Mouse (Mus musculus): ENCODE measurements at regions not wholly inside any gene's neighbourhood (a gene's known extent, or its start where the extent isn't known, plus 50 kb on each side); places are given as distances from the start of the nearest gene placed in this dataset.

DNA sequence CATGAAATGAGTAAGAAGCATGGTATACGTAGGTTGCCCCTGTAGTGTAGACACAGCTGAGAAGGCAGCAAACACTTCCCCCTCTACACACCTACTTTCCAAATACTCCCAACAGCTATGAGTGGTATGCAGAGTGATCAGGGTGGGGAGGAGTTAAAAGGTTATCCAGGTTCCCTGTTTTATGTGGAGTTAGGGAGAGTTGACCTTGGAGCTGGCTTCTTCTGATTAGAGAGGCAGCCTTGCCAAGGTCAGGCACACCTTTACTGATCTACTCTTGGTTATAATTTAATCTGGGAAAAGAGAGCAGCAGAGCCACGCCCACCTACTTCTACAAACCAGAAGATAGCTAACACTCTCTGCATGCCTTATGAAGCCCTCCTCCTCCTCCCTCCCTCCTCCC, 106.7 kb upstream of the Magi1 start:
- H3K27ac ChIP-seq (replicated peaks) = no peak overlapping the region
- no peaks in the 10 kb centered on the region for H3K9me3 ChIP-seq (replicated peaks)
- no peak overlapping the region for H3K4me3 ChIP-seq (replicated peaks)
- ATAC-seq (ENCODE audit: insufficient read depth) = peak; percentile 22; the same call in 1 of the 2 replicates
- no peaks in the 10 kb centered on the region for H3K4me1 ChIP-seq (replicated peaks)
- H3K27me3 ChIP-seq = no peaks in the 10 kb centered on the region
- 33% methylated on average over 2 of the region's 2 CpGs for whole genome bisulfite sequencing (ENCODE audit: insufficient replicate concordance)
- H3K36me3 ChIP-seq (replicated peaks) = no peaks in the 10 kb centered on the region
- no peak overlapping the region for H3K9ac ChIP-seq
- H3K4me2 ChIP-seq = no peak overlapping the region

GRCm38 (mm10) chr6:94389716-94390115, 106.0 kb upstream of the Magi1 start:
- H3K36me3 ChIP-seq (replicated peaks) = no peaks in the 10 kb centered on the region
- 43% methylated on average over 9 of the region's 9 CpGs for WGBS (ENCODE audit: insufficient replicate concordance)
- no peaks in the 10 kb centered on the region for H3K9me3 ChIP-seq (replicated peaks)
- no peak overlapping the region for H3K9ac ChIP-seq
- no peaks in the 10 kb centered on the region for H3K27me3 ChIP-seq
- no peak overlapping the region for H3K27ac ChIP-seq (replicated peaks)
- H3K4me3 ChIP-seq (replicated peaks) = no peak overlapping the region
- no peak for ATAC-seq (ENCODE audit: insufficient read depth)
- no peak overlapping the region for H3K4me2 ChIP-seq
- no peaks in the 10 kb centered on the region for H3K4me1 ChIP-seq (replicated peaks)

DNA sequence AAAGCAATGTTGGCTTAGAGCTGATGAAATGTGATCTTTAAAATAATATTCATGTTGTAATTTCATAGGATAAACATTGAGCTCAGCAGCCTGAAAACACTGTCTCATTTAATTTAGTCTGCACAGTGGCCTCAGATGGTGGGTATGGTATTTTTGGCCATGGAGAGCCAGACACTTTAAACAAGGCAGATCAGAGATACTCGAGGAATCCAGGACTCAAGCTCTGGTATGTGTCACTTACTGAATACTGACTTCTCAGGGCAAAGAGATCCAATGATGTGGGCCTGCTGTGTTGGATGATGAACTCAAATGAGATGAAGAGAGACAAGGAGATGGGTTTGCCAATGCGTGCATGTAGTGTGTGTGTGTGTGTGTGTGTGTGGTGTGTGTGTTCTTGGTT, 103.9 kb upstream of the Magi1 start:
- H3K4me2 ChIP-seq = no peak overlapping the region
- no peaks in the 10 kb centered on the region for H3K4me1 ChIP-seq (replicated peaks)
- no peak for ATAC-seq (ENCODE audit: insufficient read depth)
- no peak overlapping the region for H3K9ac ChIP-seq
- H3K27ac ChIP-seq (replicated peaks) = no peak overlapping the region
- H3K4me3 ChIP-seq (replicated peaks) = no peak overlapping the region
- 56% methylated on average over 2 of the region's 2 CpGs for WGBS (ENCODE audit: insufficient replicate concordance)
- H3K36me3 ChIP-seq (replicated peaks) = no peaks in the 10 kb centered on the region
- no peaks in the 10 kb centered on the region for H3K9me3 ChIP-seq (replicated peaks)
- no peaks in the 10 kb centered on the region for H3K27me3 ChIP-seq

- ATAC-seq (ENCODE audit: insufficient read depth) = no peak
- H3K27ac ChIP-seq (replicated peaks) = no peak overlapping the region
- H3K36me3 ChIP-seq (replicated peaks) = no peaks in the 10 kb centered on the region
- no peak overlapping the region for H3K4me3 ChIP-seq (replicated peaks)
- 54% methylated on average over 2 of the region's 2 CpGs for WGBS (ENCODE audit: insufficient replicate concordance)
- H3K9me3 ChIP-seq (replicated peaks) = no peaks in the 10 kb centered on the region
- no peak overlapping the region for H3K4me2 ChIP-seq
- no peaks in the 10 kb centered on the region for H3K4me1 ChIP-seq (replicated peaks)
- no peaks in the 10 kb centered on the region for H3K27me3 ChIP-seq
- H3K9ac ChIP-seq = no peak overlapping the region
Observed at GRCm38 (mm10) chr6:94385531-94385930, 101.8 kb upstream of the Magi1 start.

GRCm38 (mm10) chr6:94369991-94370390, 86.3 kb upstream of the Magi1 start:
- Histone ChIP-seq H3K9me3 (replicated peaks) (no peaks in the 10 kb centered on the region), H3K27ac (replicated peaks) (no peak overlapping the region), H3K9ac (no peak overlapping the region), H3K27me3 (no peaks in the 10 kb centered on the region), H3K4me3 (replicated peaks) (no peak overlapping the region), H3K36me3 (replicated peaks) (no peaks in the 10 kb centered on the region), H3K4me2 (no peak overlapping the region), H3K4me1 (replicated peaks) (no peaks in the 10 kb centered on the region)
- no peak for ATAC-seq (ENCODE audit: insufficient read depth)
- WGBS (ENCODE audit: insufficient replicate concordance) = 52% methylated on average over 2 of the region's 2 CpGs

- Histone ChIP-seq H3K4me1 (replicated peaks) (no peaks in the 10 kb centered on the region), H3K27me3 (no peaks in the 10 kb centered on the region), H3K9ac (no peak overlapping the region), H3K4me2 (no peak overlapping the region), H3K36me3 (replicated peaks) (no peaks in the 10 kb centered on the region), H3K4me3 (replicated peaks) (no peak overlapping the region), H3K9me3 (replicated peaks) (no peaks in the 10 kb centered on the region), H3K27ac (replicated peaks) (no peak overlapping the region)
- 71% methylated on average over 6 of the region's 6 CpGs for WGBS (ENCODE audit: insufficient replicate concordance)
- no peak for ATAC-seq (ENCODE audit: insufficient read depth)
Observed at GRCm38 (mm10) chr6:94363951-94364350, 80.2 kb upstream of the Magi1 start.

- no peak overlapping the region for H3K4me3 ChIP-seq (replicated peaks)
- H3K27me3 ChIP-seq = no peaks in the 10 kb centered on the region
- H3K36me3 ChIP-seq (replicated peaks) = no peaks in the 10 kb centered on the region
- H3K9me3 ChIP-seq (replicated peaks) = no peaks in the 10 kb centered on the region
- H3K4me2 ChIP-seq = no peak overlapping the region
- ATAC-seq (ENCODE audit: insufficient read depth) = no peak
- no peak overlapping the region for H3K9ac ChIP-seq
- no peak overlapping the region for H3K27ac ChIP-seq (replicated peaks)
- 0 out of 2 replicates have a peak, but pooled peaks cover 5% of the 10 kb centered on the region for H3K4me1 ChIP-seq (replicated peaks)
Observed at GRCm38 (mm10) chr6:94362626-94363025, 78.9 kb upstream of the Magi1 start.

DNA sequence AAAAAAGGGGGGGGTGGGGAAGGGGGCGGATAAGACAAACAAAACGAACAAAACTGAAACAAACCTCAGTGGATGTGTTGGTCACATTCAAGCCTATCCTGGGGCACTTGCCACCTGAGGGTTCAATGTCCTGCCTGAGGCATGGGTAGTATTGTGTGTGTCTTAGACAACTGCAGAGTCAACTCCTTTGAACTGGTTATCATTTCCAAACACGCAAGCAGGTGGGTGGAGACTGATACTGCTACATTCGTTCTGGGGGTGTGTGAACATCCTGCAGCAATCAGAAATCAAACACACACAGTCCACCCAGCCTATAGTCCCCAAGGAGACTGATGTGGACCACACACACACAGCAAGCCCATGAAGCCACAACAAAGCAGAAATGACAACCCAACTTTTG, 73.9 kb upstream of the Magi1 start:
- no peaks in the 10 kb centered on the region for H3K9me3 ChIP-seq (replicated peaks)
- H3K36me3 ChIP-seq (replicated peaks) = no peaks in the 10 kb centered on the region
- 25% methylated on average over 4 of the region's 4 CpGs for WGBS (ENCODE audit: insufficient replicate concordance)
- 0 out of 2 replicates have a peak, but pooled peaks cover 7% of the 10 kb centered on the region for H3K4me1 ChIP-seq (replicated peaks)
- ATAC-seq (ENCODE audit: insufficient read depth) = peak; percentile 83
- H3K9ac ChIP-seq = no peak overlapping the region
- peak overlapping the region; percentile 33 for H3K4me2 ChIP-seq
- no peaks in the 10 kb centered on the region for H3K27me3 ChIP-seq
- no peak overlapping the region for H3K4me3 ChIP-seq (replicated peaks)
- H3K27ac ChIP-seq (replicated peaks) = no peak overlapping the region

GRCm38 (mm10) chr6:94354451-94355095, 70.9 kb upstream of the Magi1 start:
- Histone ChIP-seq H3K9ac (no peak overlapping the region), H3K27me3 (no peaks in the 10 kb centered on the region), H3K4me2 (no peak overlapping the region), H3K9me3 (replicated peaks) (no peaks in the 10 kb centered on the region), H3K4me3 (replicated peaks) (no peak overlapping the region), H3K4me1 (replicated peaks) (0 out of 2 replicates have a peak, but pooled peaks cover 7% of the 10 kb centered on the region), H3K27ac (replicated peaks) (no peak overlapping the region), H3K36me3 (replicated peaks) (no peaks in the 10 kb centered on the region)
- WGBS (ENCODE audit: insufficient replicate concordance) = 30% methylated on average over 8 of the region's 8 CpGs
- ATAC-seq (ENCODE audit: insufficient read depth) = no peak

GRCm38 (mm10) chr6:94344296-94344695, 60.6 kb upstream of the Magi1 start:
- no peaks in the 10 kb centered on the region for H3K36me3 ChIP-seq (replicated peaks)
- ATAC-seq (ENCODE audit: insufficient read depth) = no peak
- no peaks in the 10 kb centered on the region for H3K4me1 ChIP-seq (replicated peaks)
- H3K27me3 ChIP-seq = no peaks in the 10 kb centered on the region
- H3K27ac ChIP-seq (replicated peaks) = no peak overlapping the region
- H3K4me3 ChIP-seq (replicated peaks) = no peak overlapping the region
- no peak overlapping the region for H3K4me2 ChIP-seq
- no peaks in the 10 kb centered on the region for H3K9me3 ChIP-seq (replicated peaks)
- 46% methylated on average over 2 of the region's 2 CpGs for WGBS (ENCODE audit: insufficient replicate concordance)
- H3K9ac ChIP-seq = no peak overlapping the region

GRCm38 (mm10) chr6:94340546-94340945, 56.8 kb upstream of the Magi1 start:
- Histone ChIP-seq H3K4me3 (replicated peaks) (no peak overlapping the region), H3K4me2 (no peak overlapping the region), H3K4me1 (replicated peaks) (no peaks in the 10 kb centered on the region), H3K36me3 (replicated peaks) (no peaks in the 10 kb centered on the region), H3K9ac (no peak overlapping the region), H3K9me3 (replicated peaks) (no peaks in the 10 kb centered on the region), H3K27me3 (no peaks in the 10 kb centered on the region), H3K27ac (replicated peaks) (no peak overlapping the region)
- WGBS (ENCODE audit: insufficient replicate concordance) = 52% methylated on average over 2 of the region's 2 CpGs
- ATAC-seq (ENCODE audit: insufficient read depth) = no peak

DNA sequence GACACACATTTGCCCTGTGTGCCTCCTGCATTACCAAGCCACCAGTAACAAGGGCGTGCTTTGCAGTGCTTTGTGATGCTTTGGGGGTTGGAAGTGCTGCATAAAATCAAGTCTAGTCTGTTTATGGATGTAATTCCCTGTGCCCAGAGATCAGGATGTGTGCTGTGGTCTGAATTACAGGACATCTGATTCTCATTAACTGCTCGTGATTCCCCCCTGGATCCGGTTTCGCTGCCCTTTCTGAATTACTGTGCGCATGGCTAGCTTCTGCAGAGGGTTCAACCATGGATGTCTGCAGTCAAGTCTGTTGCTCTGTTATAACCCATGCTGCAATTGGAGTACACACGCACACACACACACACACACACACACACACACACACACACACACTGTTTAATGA, 52.5 kb upstream of the Magi1 start:
- H3K9ac ChIP-seq = no peak overlapping the region
- no peaks in the 10 kb centered on the region for H3K27me3 ChIP-seq
- no peak overlapping the region for H3K4me2 ChIP-seq
- H3K4me1 ChIP-seq (replicated peaks) = no peaks in the 10 kb centered on the region
- ATAC-seq (ENCODE audit: insufficient read depth) = no peak
- no peaks in the 10 kb centered on the region for H3K36me3 ChIP-seq (replicated peaks)
- 71% methylated on average over 6 of the region's 6 CpGs for WGBS (ENCODE audit: insufficient replicate concordance)
- no peak overlapping the region for H3K4me3 ChIP-seq (replicated peaks)
- no peaks in the 10 kb centered on the region for H3K9me3 ChIP-seq (replicated peaks)
- H3K27ac ChIP-seq (replicated peaks) = no peak overlapping the region
